Mouse (Mus musculus): Measurements from ENCODE around the gene Col27a1. TPM values are rescaled to one million over a fixed set of nuclear protein-coding genes. Genes with fewer than 3 reads are reported as not detected.

Col27a1 gene
- total RNA-seq (2021) = 1 to 10 TPM; 3.0 to 4.7 TPM

DNA sequence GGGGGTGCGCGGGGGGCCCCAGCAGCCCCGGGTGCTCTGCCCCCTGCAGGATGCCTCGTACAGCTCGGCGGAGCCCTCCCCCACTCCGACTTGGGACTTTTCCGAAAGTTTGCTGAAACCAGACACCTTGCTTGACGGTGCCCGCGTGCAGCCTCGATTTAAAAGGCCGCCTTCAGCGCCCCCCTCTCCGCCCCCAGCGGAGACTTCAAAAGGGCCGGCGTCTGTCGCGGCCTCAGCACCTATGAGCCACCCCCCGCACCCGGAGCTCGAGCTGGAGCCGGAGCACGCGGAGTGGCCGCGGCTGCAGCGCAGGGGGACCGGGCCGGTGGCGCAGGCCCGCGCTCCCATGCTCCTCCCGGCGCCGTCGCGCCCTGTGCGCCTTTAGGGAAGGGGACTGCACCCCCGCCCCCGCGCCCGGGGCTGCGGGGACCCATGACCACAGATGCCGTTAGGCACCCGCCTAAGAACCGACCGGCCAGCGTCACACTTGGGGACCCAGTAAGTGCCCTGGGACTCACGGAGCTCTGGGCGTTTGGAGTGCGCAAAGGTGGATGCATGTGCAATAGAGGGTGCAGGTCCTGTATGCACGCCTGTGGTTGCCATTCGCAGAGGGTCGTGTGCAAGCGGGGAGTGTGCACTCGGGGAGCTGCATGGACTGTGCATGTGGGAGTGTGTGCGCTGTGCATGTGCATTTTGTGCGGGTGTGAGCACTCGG is at the start of gene Col27a1:
Gene Col27a1 (plus strand): TSS at position 98 of the 715 bp plus-strand sequence.
- DNase-seq (ENCODE audit: extremely low spot score in 1 of 2, low spot score in 1 of 2) = no peak

DNA sequence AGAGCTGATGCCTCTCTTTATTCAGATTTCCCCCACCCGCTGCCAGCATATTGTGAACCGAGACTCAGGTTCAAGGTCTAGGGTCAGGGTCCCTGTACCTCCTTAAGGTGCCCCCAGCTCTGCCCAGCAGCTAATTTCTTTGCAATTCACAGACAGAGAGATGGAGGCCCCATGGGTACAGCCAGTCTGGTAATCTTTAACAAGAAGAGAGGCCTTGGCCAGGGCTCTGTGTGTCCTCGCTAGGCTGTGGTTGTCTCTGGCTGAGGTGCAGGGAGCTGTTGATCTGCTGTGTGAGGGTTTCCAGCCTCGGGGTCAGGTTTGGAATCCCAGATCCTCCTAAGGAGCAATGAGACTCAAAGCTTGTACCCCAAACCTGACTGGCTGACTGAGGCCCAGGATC is 48.2 kb upstream of the Col27a1 start:
- DNase-seq (ENCODE audit: extremely low spot score in 1 of 2, low spot score in 1 of 2) = no peak

DNA sequence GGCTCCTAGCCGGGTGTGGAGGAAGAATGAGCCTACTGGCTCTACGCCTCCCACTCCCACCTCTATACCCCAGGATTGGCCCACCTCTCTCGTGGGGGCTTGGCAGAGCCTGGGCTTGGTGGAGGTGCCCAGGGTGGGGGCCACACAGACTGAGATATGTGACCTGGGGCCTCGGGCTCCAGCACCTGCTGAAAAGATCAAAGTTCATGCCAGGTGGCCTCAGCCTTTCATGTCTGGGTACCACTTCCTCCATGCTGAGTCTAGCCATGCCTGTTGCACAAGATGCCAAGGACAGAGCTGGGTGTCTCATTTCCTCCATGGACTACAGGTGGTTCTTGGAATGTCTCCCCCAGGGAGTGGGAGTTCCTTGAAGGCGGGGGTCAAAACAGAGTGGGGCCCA is 47.5 kb upstream of the Col27a1 start:
- DNase-seq (ENCODE audit: extremely low spot score in 1 of 2, low spot score in 1 of 2) = no peak

DNA sequence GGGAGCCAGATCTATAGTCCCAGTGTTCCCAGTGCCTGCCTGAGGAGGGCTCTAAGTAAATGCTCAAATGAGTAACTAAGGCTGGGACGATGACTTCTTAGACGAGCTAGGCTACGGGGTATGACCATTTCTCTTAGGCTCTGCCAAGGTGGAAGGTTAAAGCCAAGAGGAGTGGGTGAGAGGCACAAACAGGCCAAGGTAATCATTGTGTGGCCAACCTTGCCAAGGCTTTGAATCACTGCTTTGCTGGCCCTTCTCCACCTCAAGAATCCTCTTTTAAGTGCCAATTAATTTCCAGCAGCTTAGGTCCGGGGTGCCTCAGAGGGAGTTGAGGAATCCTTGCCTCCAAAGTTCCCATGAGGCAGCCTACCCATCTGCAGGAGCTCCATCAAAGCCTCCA is 43.7 kb upstream of the Col27a1 start:
- no peak for DNase-seq (ENCODE audit: extremely low spot score in 1 of 2, low spot score in 1 of 2)

DNA sequence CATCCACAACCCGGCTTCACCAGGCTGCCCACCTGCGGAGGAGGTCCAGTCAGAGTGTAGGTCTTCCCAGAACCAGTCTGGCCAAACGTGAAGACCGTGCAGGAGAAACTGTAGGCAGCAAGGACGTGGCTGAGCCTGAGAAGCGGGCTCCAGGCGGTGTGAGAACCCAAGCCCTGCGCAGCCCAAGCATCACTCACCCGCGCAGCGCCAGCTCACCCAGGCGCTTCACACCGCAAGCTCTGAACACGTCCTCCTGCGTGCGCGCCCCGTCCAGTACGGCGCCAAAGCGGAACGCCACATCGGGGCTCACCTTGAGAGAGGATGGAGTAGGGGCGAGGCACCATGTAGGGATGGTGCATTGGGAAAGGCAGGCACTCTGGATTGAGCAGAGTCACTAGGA is 42.7 kb upstream of the Col27a1 start:
- DNase-seq (ENCODE audit: extremely low spot score in 1 of 2, low spot score in 1 of 2) = no peak

DNA sequence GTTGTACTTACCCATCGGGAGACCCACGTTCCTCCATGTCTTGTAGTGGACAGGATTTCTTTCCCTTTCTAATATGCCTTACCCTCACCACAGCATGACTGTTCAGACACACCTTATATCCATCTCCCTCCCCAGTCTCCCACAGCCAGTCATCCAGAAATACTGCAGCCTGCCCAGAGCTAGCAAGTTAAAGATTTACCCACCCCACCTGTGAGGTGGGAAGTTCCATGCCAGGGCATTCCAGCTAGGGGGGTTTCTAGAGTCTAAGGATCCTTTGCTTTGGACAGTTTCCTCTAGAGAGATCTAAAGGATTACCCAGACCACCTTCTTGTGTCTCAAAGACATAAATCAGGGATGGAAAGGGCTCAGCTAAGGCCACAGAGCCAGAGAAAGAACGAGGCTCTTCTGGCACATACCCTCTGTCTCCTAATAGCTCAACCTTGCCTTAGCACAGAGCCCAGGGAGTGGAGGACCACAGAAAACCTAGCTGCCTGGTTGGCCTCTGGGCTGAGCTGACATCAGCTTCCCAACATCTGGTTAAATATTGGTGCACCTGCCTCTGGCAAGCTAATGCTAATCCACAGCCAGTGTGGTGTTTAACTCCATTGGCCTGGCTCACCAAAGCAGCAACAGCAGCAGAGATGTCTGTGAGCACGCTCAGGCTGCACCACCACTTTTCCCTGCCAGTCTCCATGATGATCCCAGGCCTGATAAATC is 41.7 kb upstream of the Col27a1 start, which contains the start of gene Kif12:
Gene Kif12 (minus strand): TSS at position 163 of the 717 bp plus-strand sequence.
- DNase-seq (ENCODE audit: extremely low spot score in 1 of 2, low spot score in 1 of 2) = no peak

DNA sequence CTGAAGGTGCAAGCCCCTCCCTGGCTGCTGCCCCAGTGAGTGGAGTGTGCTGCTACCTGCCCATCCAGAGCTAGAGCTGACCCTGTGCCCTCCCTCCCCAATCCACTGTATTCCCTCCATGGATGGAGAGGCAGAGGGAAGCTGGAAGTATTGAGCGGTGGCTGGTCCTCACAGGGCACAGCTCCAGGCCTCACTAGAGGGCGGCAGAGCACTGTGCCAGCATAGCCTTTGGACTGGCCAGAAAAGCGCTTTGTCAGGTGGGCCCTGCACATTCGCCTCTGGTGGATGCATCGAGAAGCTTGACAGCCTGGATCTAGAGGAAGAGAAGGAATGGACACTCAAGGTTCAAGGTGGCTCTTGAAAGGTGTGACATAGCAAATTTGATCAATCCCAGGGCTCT is 32.2 kb upstream of the Col27a1 start:
- DNase-seq (ENCODE audit: extremely low spot score in 1 of 2, low spot score in 1 of 2) = peak; percentile 40 to 68

DNA sequence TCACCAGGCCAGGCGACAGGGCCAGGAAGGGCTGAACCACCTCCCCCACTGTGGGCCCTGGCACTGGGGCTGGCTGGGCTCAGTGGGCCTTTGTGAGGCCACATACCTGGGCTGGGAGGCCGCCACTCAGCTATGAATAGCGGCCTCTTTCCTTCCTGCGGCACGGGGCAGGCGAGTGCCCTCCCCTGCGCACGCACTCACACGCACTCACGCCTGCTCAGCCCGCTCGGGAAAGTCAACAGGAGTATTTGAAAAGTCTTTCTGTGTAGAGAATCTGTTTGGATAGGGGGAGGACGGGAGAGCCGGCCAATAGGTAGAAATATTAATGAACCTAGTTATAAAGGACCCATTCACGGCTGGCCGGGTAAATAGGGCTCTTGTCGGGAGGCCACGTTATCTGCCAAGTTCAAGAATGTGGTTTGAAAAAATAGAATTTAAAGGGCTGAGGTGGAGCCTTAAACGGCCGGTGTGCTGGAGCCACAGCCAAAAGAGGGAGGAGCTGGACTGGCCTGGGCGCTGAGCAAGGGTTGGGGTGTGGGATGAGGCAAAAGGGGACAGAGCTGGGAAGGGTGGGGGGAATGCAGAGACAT is 27.4 kb upstream of the Col27a1 start:
- DNase-seq (ENCODE audit: extremely low spot score in 1 of 2, low spot score in 1 of 2) = no peak

DNA sequence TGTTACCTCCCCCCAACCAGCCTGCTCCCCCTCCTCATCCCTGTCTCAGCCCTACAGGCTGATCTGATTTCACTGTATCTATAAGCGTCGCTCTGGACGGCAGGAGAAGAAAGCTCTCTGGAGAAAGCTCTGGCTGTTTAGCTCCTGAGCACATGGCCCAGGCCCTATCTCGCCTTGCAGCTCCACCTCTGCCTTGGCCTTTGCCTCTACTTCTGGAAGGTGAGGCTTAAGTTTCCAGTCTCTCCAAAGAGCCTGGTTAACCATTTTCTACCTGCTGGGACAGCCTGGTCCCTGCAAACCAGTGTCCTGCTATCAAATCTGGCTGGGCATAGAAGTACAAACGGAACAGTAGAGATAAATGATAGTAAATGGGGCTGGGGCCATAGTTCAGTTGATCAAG is 22.2 kb upstream of the Col27a1 start:
- DNase-seq (ENCODE audit: extremely low spot score in 1 of 2, low spot score in 1 of 2) = no peak

DNA sequence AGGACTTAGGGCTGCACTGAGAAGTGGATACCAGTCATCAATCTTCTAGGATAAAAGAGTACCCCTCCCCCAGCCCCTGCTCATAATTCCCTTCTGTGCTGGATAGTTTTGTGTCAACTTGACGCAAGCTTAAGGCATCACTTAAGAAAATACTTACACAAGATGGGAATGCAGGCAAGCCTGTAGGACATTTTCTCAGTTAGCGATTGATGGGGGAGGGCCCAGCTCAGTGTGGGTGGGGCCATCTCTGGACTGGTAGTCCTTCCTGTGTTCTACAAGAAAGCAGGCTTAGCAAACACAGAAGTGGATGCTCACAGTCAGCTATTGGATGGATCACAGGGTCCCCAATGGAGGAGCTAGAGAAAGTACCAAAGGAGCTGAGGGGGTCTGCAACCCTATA is 19.4 kb upstream of the Col27a1 start:
- no peak for DNase-seq (ENCODE audit: extremely low spot score in 1 of 2, low spot score in 1 of 2)

DNA sequence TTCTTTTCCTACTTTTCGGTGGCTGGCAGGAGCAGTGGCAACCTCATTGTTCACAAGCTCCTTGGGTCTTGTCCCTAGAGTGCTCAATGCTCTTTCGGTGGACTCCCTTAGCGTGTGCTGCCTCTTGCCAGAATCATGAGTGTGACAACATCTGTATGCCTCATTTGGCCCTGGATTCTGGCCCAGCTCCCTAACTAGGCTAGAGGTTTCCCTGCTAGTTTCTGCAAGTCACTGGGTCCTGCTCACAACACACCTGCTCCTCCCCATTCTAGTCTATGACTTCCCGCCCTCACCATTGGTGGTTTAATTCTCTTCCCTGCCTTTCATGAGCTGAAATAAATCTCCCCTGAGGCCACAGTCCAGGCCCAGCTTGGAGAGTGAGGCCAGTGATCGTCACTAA is 14.4 kb upstream of the Col27a1 start:
- no peak for DNase-seq (ENCODE audit: extremely low spot score in 1 of 2, low spot score in 1 of 2)

DNA sequence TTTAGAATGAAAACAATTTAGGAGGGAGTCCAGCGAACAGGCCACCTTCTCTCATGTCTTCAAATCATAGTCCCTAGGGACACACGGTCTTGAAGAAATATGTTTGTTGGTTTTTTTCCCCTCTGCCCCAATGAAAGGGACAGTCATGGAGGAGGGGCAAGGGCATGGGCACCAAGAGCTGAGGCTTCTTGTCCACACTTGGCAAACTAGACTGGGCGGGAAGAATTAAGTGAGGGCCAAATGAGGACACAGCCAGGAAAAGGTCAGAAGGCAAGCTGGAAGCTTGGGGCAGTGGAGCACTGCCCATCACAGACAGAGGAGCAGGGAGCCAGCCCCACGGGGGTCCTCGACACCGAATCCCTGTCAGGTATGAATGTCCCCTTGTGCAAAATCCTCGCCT is 9.9 kb upstream of the Col27a1 start:
- no peak for DNase-seq (ENCODE audit: extremely low spot score in 1 of 2, low spot score in 1 of 2)

DNA sequence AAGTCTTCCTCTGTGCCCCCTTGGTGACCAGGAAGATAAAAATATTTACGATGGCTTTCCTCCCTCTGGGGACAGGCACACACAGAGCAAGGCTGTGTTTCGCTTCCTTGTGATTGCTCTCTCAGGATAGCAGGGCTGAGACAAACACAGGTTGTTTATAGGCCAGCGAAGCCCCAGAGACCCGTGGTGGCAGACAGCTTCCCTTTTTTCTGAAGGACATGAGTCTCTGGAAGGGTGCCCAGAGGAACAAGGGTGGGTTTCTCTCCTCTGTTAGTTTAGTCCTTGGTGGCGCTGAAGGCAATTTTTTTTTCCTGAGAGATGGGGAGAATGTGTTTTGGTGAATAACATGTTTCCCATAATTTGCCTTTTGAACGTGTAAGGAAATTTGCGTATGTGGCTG is 8.2 kb upstream of the Col27a1 start:
- DNase-seq (ENCODE audit: extremely low spot score in 1 of 2, low spot score in 1 of 2) = no peak

DNA sequence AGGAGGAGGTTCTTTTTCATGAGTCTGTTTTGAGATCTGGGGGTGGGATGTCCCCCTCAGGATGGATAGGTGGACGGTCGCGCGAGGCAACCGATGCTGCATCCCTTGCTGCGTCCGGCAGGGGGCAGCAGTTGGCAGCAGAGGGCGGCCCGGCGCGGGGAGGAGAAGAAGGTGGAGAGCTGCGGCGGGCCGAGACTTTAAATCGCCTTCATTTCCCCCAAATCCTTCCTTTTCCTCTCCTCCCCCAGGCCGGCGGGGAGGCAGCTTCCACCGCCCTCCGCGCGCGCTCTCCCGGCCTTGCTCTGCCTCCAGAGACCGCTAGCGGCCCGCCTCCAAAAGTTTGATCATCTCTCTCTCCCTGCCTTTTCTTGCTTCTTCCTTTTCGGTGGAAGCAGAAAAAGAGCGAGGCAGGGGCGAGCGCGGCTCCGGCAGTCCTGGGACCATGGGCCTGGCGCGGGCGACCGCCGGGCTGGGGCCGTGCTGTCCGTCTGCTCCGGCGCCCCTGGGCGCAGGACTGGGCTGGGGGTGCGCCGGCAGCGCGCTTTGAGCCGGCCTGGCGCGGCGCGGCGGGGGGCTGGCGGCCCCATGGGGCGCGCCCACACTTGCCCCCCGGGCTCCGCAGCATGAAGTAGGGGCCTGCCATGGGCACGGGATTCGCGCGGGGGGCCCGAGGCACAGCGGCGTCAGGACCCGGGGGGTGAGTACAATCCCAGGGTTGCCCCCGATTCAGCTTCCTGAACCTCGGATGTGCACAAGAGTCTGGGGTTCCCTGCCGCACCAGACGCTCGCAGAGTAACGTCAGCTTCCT is 1.6 kb downstream of the Col27a1 start:
- peak; percentile 74 to 87 for DNase-seq (ENCODE audit: extremely low spot score in 1 of 2, low spot score in 1 of 2)

DNA sequence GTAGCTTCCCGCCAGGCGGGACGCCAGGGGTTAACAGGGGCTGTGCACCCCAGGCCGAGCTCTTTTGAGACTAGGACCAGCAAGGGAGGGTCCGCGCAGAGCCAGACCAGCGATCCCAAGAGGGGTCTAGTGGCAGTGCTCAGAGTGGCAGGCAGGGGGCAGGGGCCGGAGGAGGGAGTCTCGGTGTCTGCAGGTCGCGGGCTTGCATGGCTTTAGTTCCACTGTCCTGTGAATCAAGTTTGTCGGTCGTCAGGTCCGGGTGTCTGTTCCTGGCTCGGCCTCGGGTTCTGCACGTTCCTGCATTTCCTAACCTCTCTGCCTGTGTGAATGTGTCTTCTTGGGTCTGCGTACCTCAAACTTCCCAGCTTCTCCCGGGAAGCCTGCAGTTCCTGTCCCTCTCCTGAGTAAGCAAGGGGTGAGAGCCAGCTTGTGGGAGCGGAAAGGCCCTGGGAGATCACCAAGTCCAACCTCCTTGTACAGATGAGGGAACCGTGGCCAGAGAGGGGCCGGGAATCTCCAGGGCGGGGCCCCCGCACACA is 2.3 kb downstream of the Col27a1 start:
- DNase-seq (ENCODE audit: extremely low spot score in 1 of 2, low spot score in 1 of 2) = no peak

DNA sequence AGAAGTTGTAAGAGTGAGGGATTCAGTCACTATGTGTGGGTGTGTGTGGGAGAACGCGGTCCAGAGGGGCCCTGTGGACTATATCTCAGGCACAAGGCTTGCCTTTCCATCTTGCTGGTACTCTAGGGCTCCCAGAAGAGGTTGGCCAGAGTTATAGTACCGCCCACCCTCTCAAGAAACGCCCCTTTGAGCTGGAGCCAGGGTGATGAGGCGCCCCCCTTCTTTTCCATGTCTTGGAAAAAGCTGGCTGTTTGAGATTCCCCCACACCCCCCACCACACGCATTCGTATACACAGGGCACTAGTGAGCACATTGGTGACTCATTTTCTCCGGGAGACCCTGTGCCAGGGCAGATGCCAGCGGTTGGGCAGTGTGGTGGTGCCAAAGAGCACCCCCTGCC is 2.8 kb downstream of the Col27a1 start:
- no peak for DNase-seq (ENCODE audit: extremely low spot score in 1 of 2, low spot score in 1 of 2)

DNA sequence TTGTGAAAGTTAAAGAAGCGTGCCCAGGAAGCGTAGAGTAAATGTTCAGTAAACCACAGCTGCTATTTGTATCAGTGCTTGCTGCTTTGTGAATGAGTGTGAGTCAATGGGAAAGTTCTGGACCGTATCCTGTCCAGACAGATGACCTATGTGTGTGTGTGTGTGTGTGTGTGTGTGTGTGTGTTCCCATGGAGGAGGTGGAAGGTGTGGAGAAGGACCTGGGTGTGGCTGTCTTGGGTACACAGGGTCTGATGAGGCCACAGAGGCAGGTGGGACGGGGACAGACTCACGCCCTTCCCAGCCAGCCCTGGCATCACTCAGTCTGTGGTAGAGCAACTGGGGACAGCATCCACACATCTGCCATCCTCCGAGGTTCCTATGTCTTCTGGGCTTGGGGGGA is 3.7 kb downstream of the Col27a1 start:
- no peak for DNase-seq (ENCODE audit: extremely low spot score in 1 of 2, low spot score in 1 of 2)

DNA sequence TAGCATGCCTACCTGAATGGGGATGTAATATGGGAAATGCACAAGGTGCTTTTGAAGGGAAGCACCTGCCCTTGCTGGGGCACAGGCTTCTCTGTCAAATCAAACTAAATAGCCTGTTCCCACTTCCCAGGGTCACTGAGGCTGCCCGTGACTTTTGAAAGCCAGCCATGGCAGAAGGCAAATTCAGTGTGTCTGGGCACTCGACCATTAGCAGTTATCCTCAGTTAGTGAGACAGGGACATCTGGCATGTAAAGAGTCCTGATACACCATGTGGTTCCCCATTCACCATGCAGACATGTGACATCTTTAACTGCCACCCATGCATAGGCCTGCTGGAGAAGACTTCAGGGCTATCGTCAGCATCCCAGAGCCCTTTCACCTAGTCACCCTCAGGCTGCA is 5.3 kb downstream of the Col27a1 start:
- DNase-seq (ENCODE audit: extremely low spot score in 1 of 2, low spot score in 1 of 2) = no peak

DNA sequence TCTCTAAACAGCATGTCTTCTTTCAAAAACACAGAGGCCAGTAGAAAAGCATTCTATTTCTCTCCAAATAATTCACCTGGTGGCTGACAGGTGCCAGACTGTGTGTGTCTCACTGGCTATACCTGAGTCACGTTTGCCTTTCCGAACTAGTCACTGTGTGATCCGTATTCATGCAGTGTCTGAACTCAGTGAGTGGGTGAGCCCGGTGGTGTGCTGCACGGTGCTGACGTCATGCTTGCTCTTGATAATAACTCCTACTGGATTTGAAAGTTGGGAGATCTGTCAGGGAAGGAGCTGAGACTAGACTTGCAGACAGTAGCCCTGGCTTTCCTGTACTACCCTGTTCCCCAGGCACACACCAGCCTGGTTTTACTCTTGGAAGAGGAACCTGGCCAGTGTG is 5.8 kb downstream of the Col27a1 start:
- DNase-seq (ENCODE audit: extremely low spot score in 1 of 2, low spot score in 1 of 2) = no peak

DNA sequence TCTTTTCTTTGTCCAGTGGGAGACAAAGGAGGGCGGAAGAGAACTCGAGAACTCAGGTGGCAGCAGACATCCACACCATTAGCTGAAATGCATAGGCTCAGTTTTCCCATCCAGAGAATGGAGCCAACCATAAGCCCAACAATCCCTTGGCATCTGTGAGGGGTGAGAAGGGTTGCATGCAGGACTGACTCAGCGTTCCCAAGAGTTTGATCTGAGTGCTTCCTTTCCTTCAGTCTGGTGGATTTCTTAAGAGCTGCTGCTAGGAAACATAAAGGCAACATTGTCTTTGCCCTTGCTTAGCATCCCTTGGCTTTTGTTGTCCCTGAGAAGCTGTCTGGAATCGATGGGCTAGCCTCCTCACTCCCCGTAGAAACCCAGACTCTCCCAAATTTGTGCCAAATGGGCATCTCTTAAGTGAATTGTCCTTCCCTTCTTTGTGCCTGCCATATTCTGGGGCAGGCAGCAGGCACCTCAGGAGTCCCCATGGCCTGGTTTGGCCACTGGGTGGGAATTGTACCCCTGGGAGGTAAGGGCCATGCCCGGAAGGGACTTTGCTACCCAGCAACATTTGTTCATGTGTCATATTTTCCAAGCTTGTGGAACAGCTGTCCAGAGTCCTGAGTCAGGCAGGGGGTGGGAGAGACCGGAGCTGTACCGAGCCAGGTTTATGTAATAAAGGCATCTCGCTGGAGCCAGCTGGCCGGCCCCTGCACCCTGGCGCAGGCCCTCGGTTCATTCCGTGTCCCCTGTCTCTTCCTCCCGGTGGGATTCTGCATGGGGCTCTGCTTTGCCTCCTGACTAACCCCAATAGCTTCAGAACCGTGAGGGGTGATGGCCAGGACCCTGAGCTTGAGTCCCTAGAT is 7.5 kb downstream of the Col27a1 start:
- DNase-seq (ENCODE audit: extremely low spot score in 1 of 2, low spot score in 1 of 2) = no peak

Data from layer of hippocampus, postnatal 25 days (tissue).